Mouse (Mus musculus) embryonic facial prominence, embryonic 14.5 days (tissue): ENCODE results near the gene Ltc4s. TPM values are rescaled to one million over a fixed set of nuclear protein-coding genes. Genes with fewer than 3 reads are reported as not detected.

Experiments used
- ATAC-seq: fragments of 200-750 bp; cut with Nextera tagmentation; 2 replicates; pipeline ENCODE4 v1.8.0; 2017; ENCODE audit warnings: low read depth, moderate number of reproducible peaks, moderate TSS enrichment
- DNase-seq: peaks from one replicate; pipeline ENCODE4 v3.0.0-alpha.2; 2015; ENCODE audit warnings: low spot score
- H3K27ac ChIP-seq: fragments of 300-500 bp; sonication (generic); replicated peaks from 2 replicates; pipeline ENCODE4 v1.5.1; 2014; ENCODE audit warnings: low read depth, mild to moderate bottlenecking, low read length, moderate library complexity
- H3K27me3 ChIP-seq: fragments of 300-500 bp; sonication (generic); replicated peaks from 2 replicates; pipeline ENCODE4 v1.6.1; 2014; ENCODE audit warnings: low read length; ENCODE audit not compliant: control insufficient read depth, insufficient read depth
- H3K36me3 ChIP-seq: fragments of 300-500 bp; sonication (generic); 2 replicates; pipeline ENCODE4 v1.6.1; 2014; ENCODE audit warnings: low read length, mixed read lengths; ENCODE audit not compliant: control insufficient read depth, insufficient read depth
- H3K4me1 ChIP-seq: fragments of 300-500 bp; sonication (generic); 2 replicates; pipeline ENCODE4 v1.6.1; 2014; ENCODE audit warnings: antibody characterized with exemption, low read length; ENCODE audit not compliant: control insufficient read depth, insufficient read depth
- H3K4me2 ChIP-seq: fragments of 300-500 bp; sonication (generic); 2 replicates; pipeline ENCODE4 v1.6.1; 2014; ENCODE audit warnings: low read depth, mild to moderate bottlenecking, low read length, moderate library complexity, mixed read lengths
- H3K4me3 ChIP-seq: fragments of 300-500 bp; sonication (generic); 2 replicates; pipeline ENCODE4 v1.5.1; 2014; ENCODE audit warnings: low read depth, mild to moderate bottlenecking, low read length
- H3K9ac ChIP-seq: fragments of 300-500 bp; sonication (generic); 2 replicates; pipeline ENCODE4 v1.6.1; 2014; ENCODE audit warnings: low read depth, mild to moderate bottlenecking, low read length, moderate library complexity, mixed read lengths
- H3K9me3 ChIP-seq: fragments of 300-500 bp; sonication (generic); 2 replicates; pipeline ENCODE4 v1.6.1; 2016; ENCODE audit warnings: low read length; ENCODE audit not compliant: control insufficient read depth
- WGBS: fragments of 180-500 bp; shearing (Covaris S2); extraction: QIAGEN DNeasy Blood & Tissue Kit; methylation state at CpG from one replicate; pipeline ENCODE4 v1.1.7; 2014; 5-methylcytosine and 5-hydroxymethylcytosine counted together
- polyA plus RNA-seq: library from polyadenylated mRNA; unstranded; fragments of >200 nt; fragmentation: Nextera tagmentation; extraction: Ambion mirVana; gene quantifications from 2 replicates; pipeline ENCODE4 v1.2.1, GENCODE M21; 2014

Gene Ltc4s
- polyA plus RNA-seq, 1 experiment from 2014 or later, result 5.2 TPM

GRCm38 (mm10) chr11:50205434-50205833 lies 33.0 kb downstream of the Ltc4s start:
- Histone ChIP-seq H3K4me3 (no peak overlapping the region), H3K4me2 (no peak overlapping the region), H3K9ac (no peak overlapping the region), H3K27ac (no peak overlapping the region), H3K9me3 (no peaks in the 10 kb centered on the region), H3K27me3 (no peaks in the 10 kb centered on the region), H3K4me1 (peaks cover 9% of the 10 kb centered on the region; the same call in 1 of the 2 replicates), H3K36me3 (peaks cover 77% of the 10 kb centered on the region)
- no peak for ATAC-seq
- DNase-seq, result no peak
- WGBS, result 93% methylated on average over 3 of the region's 3 CpGs

- Histone ChIP-seq H3K4me2 (no peak overlapping the region), H3K4me3 (no peak overlapping the region), H3K9me3 (no peaks in the 10 kb centered on the region), H3K4me1 (no peaks in the 10 kb centered on the region), H3K36me3 (peaks cover 96% of the 10 kb centered on the region), H3K27me3 (no peaks in the 10 kb centered on the region), H3K9ac (no peak overlapping the region), H3K27ac (no peak overlapping the region)
- ATAC-seq, result no peak; the same call in 1 of the 2 replicates
- WGBS, result 93% methylated on average over 9 of the region's 9 CpGs
- DNase-seq, result no peak
These were observed 35.1 kb downstream of the Ltc4s start for GRCm38 (mm10) chr11:50203302-50203827.

- DNase-seq (no peak), ATAC-seq (no peak)
- Histone ChIP-seq H3K27me3 (no peaks in the 10 kb centered on the region), H3K9ac (no peak overlapping the region), H3K9me3 (no peaks in the 10 kb centered on the region), H3K4me1 (no peaks in the 10 kb centered on the region), H3K4me3 (no peak overlapping the region), H3K4me2 (no peak overlapping the region), H3K36me3 (peaks cover 96% of the 10 kb centered on the region), H3K27ac (no peak overlapping the region)
- 93% methylated on average over 3 of the region's 3 CpGs for WGBS
These were observed 36.8 kb downstream of the Ltc4s start for GRCm38 (mm10) chr11:50201590-50201989.

GRCm38 (mm10) chr11:50200613-50201012 lies 37.8 kb downstream of the Ltc4s start:
- peaks cover 87% of the 10 kb centered on the region for H3K36me3 ChIP-seq
- no peaks in the 10 kb centered on the region for H3K27me3 ChIP-seq
- no peaks in the 10 kb centered on the region for H3K4me1 ChIP-seq
- 83% methylated on average over 8 of the region's 8 CpGs for WGBS
- H3K27ac ChIP-seq, result no peak overlapping the region
- ATAC-seq, result no peak
- no peak overlapping the region for H3K4me2 ChIP-seq
- no peak overlapping the region for H3K4me3 ChIP-seq
- DNase-seq, result no peak
- no peaks in the 10 kb centered on the region for H3K9me3 ChIP-seq
- H3K9ac ChIP-seq, result no peak overlapping the region

- Histone ChIP-seq H3K9me3 (no peaks in the 10 kb centered on the region), H3K4me1 (no peaks in the 10 kb centered on the region), H3K9ac (no peak overlapping the region), H3K27me3 (no peaks in the 10 kb centered on the region), H3K36me3 (peaks cover 79% of the 10 kb centered on the region), H3K27ac (no peak overlapping the region), H3K4me2 (no peak overlapping the region), H3K4me3 (no peak overlapping the region)
- DNase-seq (no peak), ATAC-seq (no peak)
- WGBS, result 98% methylated on average over 2 of the region's 2 CpGs
These were observed 39.5 kb downstream of the Ltc4s start for GRCm38 (mm10) chr11:50198916-50199315.

GRCm38 (mm10) chr11:50198219-50198846 lies 40.1 kb downstream of the Ltc4s start:
- H3K9me3 ChIP-seq, result no peaks in the 10 kb centered on the region
- 78% methylated on average over 3 of the region's 5 CpGs for WGBS
- H3K27ac ChIP-seq, result no peak overlapping the region
- no peak overlapping the region for H3K4me3 ChIP-seq
- H3K9ac ChIP-seq, result no peak overlapping the region
- H3K4me1 ChIP-seq, result no peaks in the 10 kb centered on the region
- H3K4me2 ChIP-seq, result no peak overlapping the region
- H3K27me3 ChIP-seq, result no peaks in the 10 kb centered on the region
- peaks cover 73% of the 10 kb centered on the region for H3K36me3 ChIP-seq
- ATAC-seq (no peak), DNase-seq (no peak)

- Histone ChIP-seq H3K4me1 (no peaks in the 10 kb centered on the region), H3K9ac (no peak overlapping the region), H3K4me2 (no peak overlapping the region), H3K4me3 (no peak overlapping the region), H3K36me3 (peaks cover 65% of the 10 kb centered on the region), H3K27ac (no peak overlapping the region), H3K27me3 (no peaks in the 10 kb centered on the region), H3K9me3 (no peaks in the 10 kb centered on the region)
- no peak for DNase-seq
- WGBS, result 77% methylated on average over 4 of the region's 4 CpGs
- ATAC-seq, result no peak
These were observed 40.9 kb downstream of the Ltc4s start for GRCm38 (mm10) chr11:50197500-50197899.

- Histone ChIP-seq H3K9ac (no peak overlapping the region), H3K36me3 (peaks cover 38% of the 10 kb centered on the region), H3K9me3 (no peaks in the 10 kb centered on the region), H3K27ac (no peak overlapping the region), H3K4me2 (no peak overlapping the region), H3K4me1 (no peaks in the 10 kb centered on the region), H3K4me3 (no peak overlapping the region), H3K27me3 (no peaks in the 10 kb centered on the region)
- 85% methylated on average over 4 of the region's 4 CpGs for WGBS
- no peak for DNase-seq
- ATAC-seq, result no peak
These were observed 43.6 kb downstream of the Ltc4s start for GRCm38 (mm10) chr11:50194793-50195192.

- DNase-seq, result no peak
- Histone ChIP-seq H3K36me3 (peaks cover 31% of the 10 kb centered on the region), H3K9ac (no peak overlapping the region), H3K27me3 (no peaks in the 10 kb centered on the region), H3K4me1 (no peaks in the 10 kb centered on the region), H3K4me2 (no peak overlapping the region), H3K4me3 (no peak overlapping the region), H3K9me3 (no peaks in the 10 kb centered on the region), H3K27ac (no peak overlapping the region)
- no peak for ATAC-seq
- 76% methylated on average over 7 of the region's 7 CpGs for WGBS
These were observed 44.3 kb downstream of the Ltc4s start for GRCm38 (mm10) chr11:50194070-50194469.
